Mouse (Mus musculus) Muller cell, postnatal 12 days (primary cell): ENCODE results near the gene Gm27179.
"Not testable (repeated sequence)": the region's sequence is repeated elsewhere in the genome, so short reads cannot be mapped to it uniquely, and the experiment has no call there.

ENCODE experiments used
- DNase-seq: peaks from one replicate; pipeline ENCODE4 v3.0.0-alpha.2; 2015; ENCODE audit errors: inconsistent ontology term

Gene Gm27179

DNA sequence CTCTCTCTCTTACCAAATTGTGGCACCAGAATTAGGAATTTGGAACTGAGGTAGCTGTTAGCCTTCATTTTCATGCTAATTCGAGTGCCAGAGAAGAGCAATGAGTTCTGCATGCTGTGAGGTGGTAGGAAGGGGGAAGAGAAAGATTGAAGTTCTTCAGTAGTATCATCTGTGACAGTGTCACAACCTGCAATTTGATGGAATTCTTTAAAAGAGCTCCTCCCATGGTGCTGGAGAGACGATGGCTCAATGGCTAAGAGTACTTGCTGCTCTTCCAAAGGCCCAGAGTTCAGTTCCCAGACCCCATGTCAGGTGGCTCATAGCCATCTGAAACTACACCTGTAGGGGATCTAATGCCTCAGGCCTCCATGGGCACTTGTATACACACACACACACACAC is at the start of gene Gm27179:
Gene Gm27179 (minus strand): TSS at position 101 of the 400 bp plus-strand sequence.
- not testable (repeated sequence) for DNase-seq

DNA sequence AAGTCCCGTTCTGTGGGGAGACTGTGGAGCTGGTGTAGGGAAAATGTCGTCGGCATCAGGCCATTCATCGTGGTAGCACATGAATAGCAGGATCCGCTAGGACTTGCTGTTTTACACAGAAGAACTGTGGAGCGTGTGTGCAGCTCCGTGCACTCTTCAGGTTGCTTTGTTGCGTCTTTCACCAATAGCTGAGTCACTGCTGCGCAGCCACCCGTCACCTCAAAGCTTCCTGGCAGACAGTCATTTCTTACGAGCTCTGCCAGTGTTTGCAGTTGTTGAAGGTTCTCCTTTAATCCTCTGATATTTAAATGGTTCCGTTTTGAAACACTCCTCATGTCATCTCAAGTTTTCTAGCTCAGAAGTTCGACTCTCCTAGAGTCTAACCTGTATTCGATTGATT is 45.2 kb upstream of the Gm27179 start:
- not testable (repeated sequence) for DNase-seq

GRCm38 (mm10) chr14:69556820-69557219 is 44.5 kb upstream of the Gm27179 start:
- DNase-seq: not testable (repeated sequence)

- DNase-seq: not testable (repeated sequence)
Observed at GRCm38 (mm10) chr14:69555110-69555831, 42.9 kb upstream of the Gm27179 start, which contains the start of gene Entpd4b. Gene Entpd4b, plus strand, starts transcription at chr14:69555424.

- not testable (repeated sequence) for DNase-seq
Observed at GRCm38 (mm10) chr14:69547310-69547709, 35.0 kb upstream of the Gm27179 start.

GRCm38 (mm10) chr14:69545052-69545451 is 32.7 kb upstream of the Gm27179 start:
- not testable (repeated sequence) for DNase-seq

DNA sequence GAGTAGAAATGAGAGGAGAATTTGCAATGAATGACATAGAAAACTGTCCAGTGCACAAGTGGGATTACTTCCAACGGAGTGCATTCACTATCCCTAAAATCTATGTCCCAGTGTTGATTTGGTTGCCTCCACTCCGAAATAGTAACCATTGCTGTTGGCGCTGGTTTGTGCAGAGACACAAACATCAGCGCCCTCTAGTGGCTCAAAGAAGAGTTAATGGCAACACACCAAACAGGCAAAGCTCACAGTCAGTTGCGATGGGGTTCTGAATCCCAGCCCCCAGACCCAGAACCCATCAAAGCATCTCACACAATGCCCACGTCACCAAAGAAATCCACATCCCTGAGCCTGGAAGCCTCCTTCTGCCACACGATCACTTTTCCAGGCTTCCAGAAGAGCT is 31.7 kb upstream of the Gm27179 start:
- DNase-seq: not testable (repeated sequence)

- not testable (repeated sequence) for DNase-seq
Observed at GRCm38 (mm10) chr14:69542695-69543094, 30.3 kb upstream of the Gm27179 start.

DNA sequence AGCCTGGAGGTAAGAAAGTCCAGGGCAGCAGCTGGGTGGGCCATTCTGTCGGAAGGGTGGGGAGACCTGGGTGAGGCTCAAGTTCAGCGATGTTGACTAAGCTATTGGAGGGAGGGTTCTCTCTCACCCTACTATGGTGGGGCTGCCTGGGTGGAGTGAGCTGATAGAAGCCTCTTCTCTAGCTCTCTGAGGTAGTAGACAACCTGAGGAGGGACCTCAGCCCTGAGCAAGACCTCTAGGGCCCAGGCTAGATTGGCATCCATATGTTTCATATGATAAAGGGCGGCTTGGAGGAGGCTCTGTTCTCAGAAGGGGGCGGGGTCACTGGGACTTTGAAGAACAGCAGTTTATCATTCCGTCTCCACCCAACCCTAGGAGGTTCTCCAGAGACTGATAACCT is 27.8 kb upstream of the Gm27179 start:
- DNase-seq: not testable (repeated sequence)

GRCm38 (mm10) chr14:69536539-69536938 is 24.2 kb upstream of the Gm27179 start:
- not testable (repeated sequence) for DNase-seq

GRCm38 (mm10) chr14:69526202-69526601 is 13.9 kb upstream of the Gm27179 start:
- not testable (repeated sequence) for DNase-seq

- DNase-seq: not testable (repeated sequence)
Observed at GRCm38 (mm10) chr14:69523001-69523400, 10.7 kb upstream of the Gm27179 start.

DNA sequence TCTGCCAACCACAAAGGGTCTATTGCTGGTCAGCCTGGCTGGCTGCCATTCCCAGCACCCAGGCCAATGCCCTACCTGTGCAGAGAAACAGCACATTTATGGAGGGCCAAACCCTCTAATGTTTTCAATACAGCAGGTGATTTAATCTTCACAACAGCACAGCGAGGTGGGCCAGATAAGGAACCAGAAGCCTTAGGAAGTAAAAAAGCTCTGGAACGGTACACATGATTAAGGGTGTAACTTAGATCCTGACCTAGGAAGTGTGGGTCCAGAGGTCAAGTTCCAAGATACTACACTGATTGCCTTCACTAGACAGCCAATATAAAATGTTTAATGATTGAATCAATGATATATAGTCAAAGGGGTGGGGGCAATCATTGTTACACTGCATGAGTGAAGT is 8.5 kb upstream of the Gm27179 start:
- not testable (repeated sequence) for DNase-seq

- not testable (repeated sequence) for DNase-seq
Observed at GRCm38 (mm10) chr14:69507000-69507399, 5.3 kb downstream of the Gm27179 start.

DNA sequence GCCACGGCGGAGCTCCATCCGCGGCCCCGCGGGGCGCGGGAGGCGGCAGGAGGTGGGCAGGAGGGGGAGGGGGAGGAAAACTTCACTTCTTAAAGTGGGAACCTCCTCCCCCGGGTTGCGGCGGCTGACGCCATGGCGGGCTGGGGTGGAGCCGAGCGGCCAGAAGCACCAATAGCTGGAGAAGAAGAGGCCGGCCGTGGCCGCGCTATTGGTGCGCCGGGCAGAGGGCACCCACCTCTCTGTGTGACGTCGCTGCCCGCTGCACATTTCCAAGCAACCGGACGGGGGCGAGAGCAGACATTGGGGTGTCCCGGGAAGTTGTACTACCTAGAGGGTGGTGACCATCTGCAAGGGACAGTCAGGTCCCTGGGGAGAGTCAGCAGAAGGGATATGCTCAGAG is 9.2 kb downstream of the Gm27179 start, which contains the start of gene Gm16867:
Gene Gm16867 (minus strand): TSS at position 189 of the 400 bp plus-strand sequence.
- DNase-seq: not testable (repeated sequence)

- not testable (repeated sequence) for DNase-seq
Observed at GRCm38 (mm10) chr14:69502440-69503150, 9.8 kb downstream of the Gm27179 start.

- DNase-seq: not testable (repeated sequence)
Observed at GRCm38 (mm10) chr14:69496259-69496658, 16.1 kb downstream of the Gm27179 start.

GRCm38 (mm10) chr14:69494946-69495345 is 17.4 kb downstream of the Gm27179 start:
- DNase-seq: not testable (repeated sequence)

DNA sequence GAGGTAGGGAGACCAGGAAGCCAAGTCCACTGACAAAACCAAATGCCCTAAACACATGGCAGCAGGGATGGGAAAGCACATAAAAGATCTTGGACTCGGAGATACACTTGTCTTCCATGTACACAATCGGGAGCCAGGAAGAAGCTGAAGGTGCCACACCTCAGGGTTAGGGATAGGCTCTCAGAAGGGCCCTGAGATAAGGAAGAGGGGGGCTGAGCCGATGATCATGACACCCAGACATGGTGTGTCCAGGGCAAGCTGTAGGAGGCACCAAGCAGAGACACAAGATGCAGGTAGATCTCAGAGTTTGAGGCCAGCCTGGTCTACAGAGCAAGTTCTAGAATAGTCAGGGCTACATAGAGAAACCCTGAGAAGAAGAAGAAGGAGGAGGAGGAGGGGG is 17.8 kb downstream of the Gm27179 start:
- not testable (repeated sequence) for DNase-seq

GRCm38 (mm10) chr14:69488001-69488400 is 24.3 kb downstream of the Gm27179 start:
- DNase-seq: not testable (repeated sequence)

DNA sequence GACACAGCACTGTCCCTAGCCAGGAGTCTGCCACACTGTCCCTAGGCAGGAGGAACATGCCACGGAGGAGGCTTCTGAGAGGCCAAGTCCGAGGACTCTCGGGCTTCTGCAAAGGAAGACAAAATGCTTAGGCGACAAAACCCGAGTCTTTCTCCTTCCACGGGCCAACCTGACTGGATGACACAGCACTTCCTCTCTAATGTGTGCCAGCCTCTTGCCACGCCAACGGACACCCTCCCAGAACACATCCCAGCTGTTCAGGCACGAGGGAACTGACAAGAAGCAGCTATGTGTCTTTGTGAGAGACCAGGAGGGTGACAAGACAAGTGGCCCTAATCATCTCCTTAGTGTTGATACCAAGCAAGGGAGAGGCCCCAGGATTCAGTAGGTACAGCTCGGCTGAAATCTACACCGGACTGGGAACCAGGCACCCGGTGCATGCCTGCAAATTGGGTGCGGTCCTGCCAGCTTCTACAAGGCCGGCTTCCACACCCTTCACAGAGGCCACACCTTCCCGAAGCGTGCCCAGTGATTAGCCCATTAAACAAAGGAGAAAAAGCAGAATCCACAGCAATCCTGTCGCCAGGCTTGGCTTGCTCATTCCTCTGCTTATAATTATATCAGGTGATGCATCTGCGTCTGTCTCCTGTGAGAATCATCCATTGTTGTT is 26.7 kb downstream of the Gm27179 start:
- DNase-seq: not testable (repeated sequence)
